Mouse (Mus musculus): Measurements from ENCODE around the gene Gm4767.
"Not testable (repeated sequence)": the region's sequence is repeated elsewhere in the genome, so short reads cannot be mapped to it uniquely, and the experiment has no call there.

The Gm4767 gene

DNA sequence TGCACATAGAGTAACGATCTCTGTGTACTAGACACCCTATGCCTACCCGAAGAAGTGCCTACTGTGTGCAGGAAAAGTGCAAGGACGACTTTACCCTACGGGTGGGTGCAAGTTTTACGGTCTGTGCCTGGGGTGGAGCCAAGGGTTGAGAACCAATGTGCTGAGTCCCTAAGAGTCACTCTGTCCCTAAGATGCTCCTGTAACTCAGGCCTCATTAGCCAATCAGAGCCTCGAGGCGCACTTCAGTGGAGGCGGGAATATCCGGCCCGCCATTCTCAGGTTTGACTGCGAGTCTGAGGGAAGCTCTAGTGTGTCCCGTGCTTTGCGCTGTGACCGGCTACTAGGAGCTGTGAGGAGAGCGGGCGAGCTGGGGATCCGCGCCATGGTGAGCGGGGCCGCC is at the start of gene Gm4767:
Gm4767 (plus strand) TSS at position 288 of the 400 bp plus-strand sequence.
- in situ Hi-C loops (cut with MboI, MseI) = loop anchor here (5.0 kb wide), 2 partner anchors 35 to 170 kb away; no protein-coding TSS in a partner anchor

DNA sequence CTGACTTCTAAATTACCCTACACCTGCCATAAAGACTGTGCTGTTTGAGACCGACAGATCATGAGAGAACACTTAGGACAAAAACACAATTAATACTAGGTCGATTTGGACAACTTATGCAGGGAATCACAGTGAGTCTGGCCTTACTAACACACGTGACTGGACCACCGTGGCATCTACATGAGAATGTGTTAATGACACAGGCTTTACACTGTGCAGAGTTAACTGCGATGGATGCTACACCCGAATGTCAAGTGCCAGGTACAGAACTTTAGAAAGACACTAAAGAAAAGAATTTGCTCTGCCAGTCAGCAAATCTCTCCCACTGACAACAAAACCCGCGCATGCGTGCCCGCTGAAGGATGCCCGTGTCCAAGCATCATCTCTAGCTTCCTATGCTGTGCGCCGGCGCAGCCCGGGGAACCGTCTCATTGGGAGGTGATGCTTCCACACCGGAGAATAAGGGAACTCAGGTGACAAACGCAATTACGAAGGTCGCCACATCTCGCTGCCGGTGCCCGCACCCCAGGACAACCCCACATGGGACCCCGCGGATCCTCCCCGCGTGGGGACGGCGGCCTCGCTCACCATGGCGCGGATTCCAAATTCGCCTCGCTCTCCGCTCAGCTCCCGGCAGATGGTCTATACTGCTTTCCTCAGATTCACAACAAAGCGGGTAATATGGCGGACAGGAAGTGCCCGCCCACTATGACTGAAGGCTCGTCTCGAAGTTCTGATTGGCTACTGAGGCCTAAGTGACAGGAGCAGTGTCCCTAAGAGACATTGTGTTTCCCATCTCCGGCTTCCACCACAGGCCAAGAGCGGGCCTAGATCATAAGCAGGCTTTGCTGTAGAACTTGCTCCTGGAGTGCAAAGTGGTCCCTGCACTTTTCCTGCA is 41.2 kb upstream of the Gm4767 start, which contains the start of gene Gm3055:
Gm3055 (minus strand) TSS at position 656 of the 898 bp plus-strand sequence.
- in situ Hi-C loops (cut with MboI, MseI) = not testable (repeated sequence)

DNA sequence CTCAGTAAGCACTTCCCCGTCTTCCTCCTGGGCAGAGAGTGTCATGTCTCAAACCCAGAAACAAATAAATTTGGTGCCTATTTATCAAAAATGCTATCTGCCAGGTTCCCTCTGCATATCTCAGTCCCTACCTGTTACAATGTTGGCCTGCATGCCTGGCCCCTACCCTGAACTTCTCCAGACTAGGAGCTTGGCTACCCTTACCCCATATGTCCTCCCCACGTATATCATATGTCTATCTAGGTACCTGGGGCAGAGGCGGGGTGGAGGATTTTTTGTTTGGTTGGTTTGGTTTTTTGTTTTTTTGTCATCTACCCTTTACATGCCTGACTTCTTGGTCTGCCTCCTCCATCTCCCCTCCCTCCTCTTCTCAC is 40.6 kb upstream of the Gm4767 start:
- in situ Hi-C loops (cut with MboI, MseI) = not testable (repeated sequence)

DNA sequence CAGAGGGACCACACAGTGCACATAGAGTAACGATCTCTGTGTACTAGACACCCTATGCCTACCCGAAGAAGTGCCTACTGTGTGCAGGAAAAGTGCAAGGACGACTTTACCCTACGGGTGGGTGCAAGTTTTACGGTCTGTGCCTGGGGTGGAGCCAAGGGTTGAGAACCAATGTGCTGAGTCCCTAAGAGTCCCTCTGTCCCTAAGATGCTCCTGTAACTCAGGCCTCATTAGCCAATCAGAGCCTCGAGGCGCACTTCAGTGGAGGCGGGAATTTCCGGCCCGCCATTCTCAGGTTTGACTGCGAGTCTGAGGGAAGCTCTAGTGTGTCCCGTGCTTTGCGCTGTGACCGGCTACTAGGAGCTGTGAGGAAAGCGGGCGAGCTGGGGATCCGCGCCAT is 34.2 kb downstream of the Gm4767 start:
- in situ Hi-C loops (cut with MboI, MseI) = loop anchor here (5.0 to 10.0 kb wide), 2 partner anchors 34 to 161 kb away; partner anchors contain the start of gene Gm4767

DNA sequence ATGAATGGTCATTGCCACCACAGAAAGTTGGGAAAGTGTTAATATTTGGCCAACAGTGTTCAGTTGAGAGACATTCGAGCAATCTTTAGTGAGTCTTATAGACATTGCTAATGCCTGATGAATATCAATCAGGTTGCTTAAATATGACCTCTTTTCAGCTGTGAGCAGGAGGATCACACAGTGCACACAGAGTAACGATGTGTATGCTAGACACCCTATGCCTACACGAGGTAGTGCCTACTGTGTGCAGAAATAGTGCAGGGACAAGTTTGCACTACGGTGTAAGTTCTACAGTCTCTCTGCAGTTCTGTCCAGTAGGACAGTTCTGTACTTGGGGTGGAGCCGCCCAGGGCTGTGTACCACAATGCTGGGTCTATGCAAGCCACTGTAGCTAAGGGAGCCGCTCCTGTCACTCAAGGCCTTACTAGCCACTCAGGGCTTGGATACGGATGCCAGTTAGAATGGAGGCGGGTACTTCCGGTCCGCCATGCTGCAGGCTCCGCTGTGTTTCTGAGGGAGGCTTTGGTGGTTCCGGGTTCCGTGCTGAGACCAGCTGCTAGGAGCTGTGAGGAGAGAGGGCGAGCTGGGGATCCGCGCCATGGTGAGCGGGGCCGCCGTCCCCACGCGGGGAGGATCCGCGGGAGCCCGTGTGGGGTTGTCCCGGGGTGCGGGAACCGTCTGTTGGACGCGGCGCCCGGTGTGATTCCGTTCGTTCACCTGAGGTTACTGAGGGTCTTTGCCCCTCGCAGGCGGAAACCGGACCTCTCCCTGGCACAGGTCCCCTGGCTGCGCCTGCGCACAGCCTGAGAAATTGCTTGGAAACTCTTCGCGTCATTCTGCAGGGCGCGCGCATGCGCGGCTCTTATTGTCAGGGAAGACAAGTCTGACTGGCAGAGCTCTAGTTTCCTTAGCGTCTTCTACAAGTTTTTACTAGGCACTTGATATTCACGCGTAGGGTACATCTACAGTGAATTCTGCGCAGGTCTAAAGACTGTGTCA is 51.7 kb downstream of the Gm4767 start, which contains the start of gene Gm32687:
Gm32687 (plus strand) TSS at position 526 of the 999 bp plus-strand sequence.
- in situ Hi-C loops (cut with MboI, MseI) = loop anchor here (5.0 kb wide), 1 partner anchor 134 kb away; no protein-coding TSS in a partner anchor
